Mouse (Mus musculus) thymus, adult 2 months (tissue): Measurements from ENCODE around the gene Fgfr2. TPM values are rescaled to one million over a fixed set of nuclear protein-coding genes. Genes with fewer than 3 reads are reported as not detected.
A peak's percentile ranks its signal among the peaks of the same experiment; 100 is the strongest.

Experiments
- DNase-seq: peaks from one replicate; pipeline ENCODE4 v3.0.0; 2021
- H3K27ac ChIP-seq: fragments of 200-500 bp; 2 replicates; pipeline ENCODE4 v1.5.1; 2012; ENCODE audit warnings: low read length, control low read depth; ENCODE audit not compliant: control insufficient read depth, insufficient read depth
- H3K27me3 ChIP-seq: fragments of 200-500 bp; 2 replicates; pipeline ENCODE4 v1.6.1; 2012; ENCODE audit warnings: mild to moderate bottlenecking, low read length, moderate library complexity, mixed read lengths; ENCODE audit not compliant: control insufficient read depth, insufficient read depth
- H3K36me3 ChIP-seq: fragments of 200-500 bp; 2 replicates; pipeline ENCODE4 v1.6.1; 2012; ENCODE audit warnings: mild to moderate bottlenecking, low read length, moderate library complexity; ENCODE audit not compliant: control insufficient read depth, insufficient read depth
- H3K4me1 ChIP-seq: fragments of 200-500 bp; replicated peaks from 2 replicates; pipeline ENCODE4 v1.6.1; 2012; ENCODE audit warnings: low read length; ENCODE audit not compliant: control insufficient read depth, insufficient read depth
- H3K4me3 ChIP-seq: fragments of 200-500 bp; 2 replicates; pipeline ENCODE4 v1.5.1; 2012; ENCODE audit warnings: mild to moderate bottlenecking, low read length, control low read depth, moderate library complexity; ENCODE audit not compliant: control insufficient read depth, insufficient read depth
- CTCF ChIP-seq: fragments of 200-500 bp; IDR thresholded peaks from 2 replicates; pipeline ENCODE4 v1.5.1; 2012; ENCODE audit warnings: mild to moderate bottlenecking, control low read depth, low read length, moderate library complexity, borderline replicate concordance; ENCODE audit not compliant: control insufficient read depth, poor library complexity, insufficient read depth; ENCODE audit errors: extremely low read depth
- POLR2A ChIP-seq: fragments of 200-500 bp; IDR thresholded peaks from 2 replicates; pipeline ENCODE4 v1.6.1; 2012; ENCODE audit warnings: mild to moderate bottlenecking, low read length, control low read depth, moderate library complexity; ENCODE audit not compliant: control insufficient read depth, poor library complexity, insufficient read depth; ENCODE audit errors: extremely low read depth
- WGBS: fragments of 180-500 bp; shearing (Covaris S2); methylation state at CpG from one replicate; pipeline ENCODE4 v1.1.7; 2018; 5-methylcytosine and 5-hydroxymethylcytosine counted together
- polyA plus RNA-seq: library from polyadenylated mRNA; depleted of rRNA; stranded (reverse); fragments of >200 nt; gene quantifications from 2 replicates; pipeline ENCODE4 v1.2.3, GENCODE M21; 2012

Fgfr2 gene
- polyA plus RNA-seq, 1 experiment: 12.1 TPM

- TF ChIP-seq POLR2A: no peak
- TF ChIP-seq CTCF: no peak
- no peak overlapping the region for H3K4me3 ChIP-seq
- H3K27ac ChIP-seq: no peak overlapping the region
- H3K36me3 ChIP-seq: no peaks in the 10 kb centered on the region
- no peaks in the 10 kb centered on the region for H3K4me1 ChIP-seq
- no peak for DNase-seq
- 96% methylated on average over 3 of the region's 3 CpGs for WGBS
- H3K27me3 ChIP-seq: no peaks in the 10 kb centered on the region
These were observed 2505.6 kb downstream of the Fgfr2 start for GRCm38 (mm10) chr7:130617591-130617990.

DNA sequence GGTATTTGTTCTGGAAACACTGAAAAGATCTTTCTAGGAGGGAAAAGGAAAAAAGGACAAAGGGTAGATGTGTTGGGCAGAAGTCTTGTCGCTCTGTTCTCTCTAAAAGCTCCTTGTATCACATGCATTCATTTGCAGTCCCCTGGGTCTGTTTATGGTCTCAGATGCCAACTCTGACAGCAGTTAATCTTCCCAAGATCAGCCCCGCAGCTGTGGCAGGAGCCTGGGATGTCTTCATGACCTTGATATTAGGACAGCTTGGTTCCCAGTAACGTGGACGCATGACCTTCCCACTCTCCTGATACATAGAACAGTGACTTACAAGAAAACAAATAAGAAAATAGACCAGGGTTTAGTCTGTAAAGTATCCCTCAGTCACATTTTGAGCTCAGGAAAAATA is 2509.2 kb downstream of the Fgfr2 start:
- Histone ChIP-seq H3K36me3 (no peaks in the 10 kb centered on the region), H3K27ac (no peak overlapping the region), H3K27me3 (no peaks in the 10 kb centered on the region), H3K4me1 (no peaks in the 10 kb centered on the region), H3K4me3 (no peak overlapping the region)
- no peak for DNase-seq
- TF ChIP-seq POLR2A: no peak
- no peak for TF ChIP-seq CTCF
- WGBS: 82% methylated on average over 4 of the region's 4 CpGs

DNA sequence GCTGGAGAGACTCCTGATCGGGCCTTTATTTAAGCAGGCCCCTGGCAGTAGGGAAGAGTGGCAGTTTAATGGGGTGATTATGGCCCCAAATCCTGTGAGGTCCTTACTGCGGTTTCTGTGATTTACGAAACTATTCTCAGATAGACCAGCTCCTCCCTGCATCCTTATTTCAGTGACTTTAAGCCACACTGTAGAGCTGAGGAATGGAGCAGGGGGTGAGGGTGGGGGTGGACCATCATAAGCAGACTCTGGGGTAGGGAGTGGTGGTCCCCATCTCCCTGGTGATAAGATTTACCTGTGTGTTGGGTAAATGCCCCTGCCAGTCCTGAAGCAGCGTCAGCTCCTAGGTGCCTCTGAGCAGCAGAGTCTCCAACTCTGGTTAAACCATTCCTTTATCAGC is 2516.2 kb downstream of the Fgfr2 start:
- Histone ChIP-seq H3K27ac (no peak overlapping the region), H3K4me3 (no peak overlapping the region), H3K36me3 (no peaks in the 10 kb centered on the region), H3K27me3 (no peaks in the 10 kb centered on the region), H3K4me1 (no peaks in the 10 kb centered on the region)
- DNase-seq: no peak
- 96% methylated on average over 4 of the region's 4 CpGs for WGBS
- TF ChIP-seq CTCF (no peak), POLR2A (no peak)

GRCm38 (mm10) chr7:130605111-130605510 is 2518.0 kb downstream of the Fgfr2 start:
- H3K27me3 ChIP-seq: no peaks in the 10 kb centered on the region
- H3K4me3 ChIP-seq: no peak overlapping the region
- TF ChIP-seq POLR2A (no peak), CTCF (no peak)
- no peak overlapping the region for H3K27ac ChIP-seq
- no peaks in the 10 kb centered on the region for H3K36me3 ChIP-seq
- 33% methylated on average over 6 of the region's 6 CpGs for WGBS
- H3K4me1 ChIP-seq: no peaks in the 10 kb centered on the region
- peak; percentile 7 for DNase-seq

GRCm38 (mm10) chr7:130604390-130604789 is 2518.8 kb downstream of the Fgfr2 start:
- no peak for DNase-seq
- no peak overlapping the region for H3K27ac ChIP-seq
- 84% methylated on average over 2 of the region's 2 CpGs for WGBS
- no peaks in the 10 kb centered on the region for H3K36me3 ChIP-seq
- no peaks in the 10 kb centered on the region for H3K4me1 ChIP-seq
- H3K4me3 ChIP-seq: no peak overlapping the region
- H3K27me3 ChIP-seq: no peaks in the 10 kb centered on the region
- TF ChIP-seq CTCF (no peak), POLR2A (no peak)

GRCm38 (mm10) chr7:130603556-130603955 is 2519.6 kb downstream of the Fgfr2 start:
- WGBS: 93% methylated on average over 5 of the region's 5 CpGs
- no peak for DNase-seq
- TF ChIP-seq CTCF: no peak
- no peak for TF ChIP-seq POLR2A
- H3K36me3 ChIP-seq: no peaks in the 10 kb centered on the region
- no peaks in the 10 kb centered on the region for H3K4me1 ChIP-seq
- no peaks in the 10 kb centered on the region for H3K27me3 ChIP-seq
- no peak overlapping the region for H3K4me3 ChIP-seq
- no peak overlapping the region for H3K27ac ChIP-seq

DNA sequence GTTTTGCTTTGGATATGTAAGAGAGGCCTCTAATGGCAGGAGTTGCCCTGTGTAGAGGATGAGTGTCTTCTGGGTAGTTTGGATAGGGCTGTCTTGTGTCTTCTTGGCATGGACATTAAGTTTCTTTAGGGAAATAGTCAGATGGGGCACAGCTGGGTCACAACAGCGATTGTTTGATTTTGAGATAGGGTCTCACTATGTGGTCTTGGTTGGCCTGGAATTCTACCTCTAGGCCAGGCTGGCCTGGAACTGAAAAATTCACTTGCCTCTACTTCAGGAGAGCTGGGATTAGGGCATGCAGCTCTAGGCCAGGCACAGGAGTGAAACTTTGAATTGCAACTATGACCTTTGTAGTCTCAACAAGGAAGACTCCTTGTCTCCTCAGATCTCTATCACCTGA is 2520.3 kb downstream of the Fgfr2 start:
- no peak for TF ChIP-seq CTCF
- no peak for TF ChIP-seq POLR2A
- no peak for DNase-seq
- Histone ChIP-seq H3K27me3 (no peaks in the 10 kb centered on the region), H3K4me1 (no peaks in the 10 kb centered on the region), H3K27ac (no peak overlapping the region), H3K4me3 (no peak overlapping the region), H3K36me3 (no peaks in the 10 kb centered on the region)
- 97% methylated on average over 1 of the region's 1 CpGs for WGBS
